Mouse (Mus musculus): ENCODE results near the gene Caly. TPM values are rescaled to one million over a fixed set of nuclear protein-coding genes. Genes with fewer than 3 reads are reported as not detected.

Gene Caly
- 3.1 and 4.0 TPM in 2 replicates for polyA plus RNA-seq (2015; fragmentation: Nextera tagmentation; extraction: Ambion mirVana)

DNA sequence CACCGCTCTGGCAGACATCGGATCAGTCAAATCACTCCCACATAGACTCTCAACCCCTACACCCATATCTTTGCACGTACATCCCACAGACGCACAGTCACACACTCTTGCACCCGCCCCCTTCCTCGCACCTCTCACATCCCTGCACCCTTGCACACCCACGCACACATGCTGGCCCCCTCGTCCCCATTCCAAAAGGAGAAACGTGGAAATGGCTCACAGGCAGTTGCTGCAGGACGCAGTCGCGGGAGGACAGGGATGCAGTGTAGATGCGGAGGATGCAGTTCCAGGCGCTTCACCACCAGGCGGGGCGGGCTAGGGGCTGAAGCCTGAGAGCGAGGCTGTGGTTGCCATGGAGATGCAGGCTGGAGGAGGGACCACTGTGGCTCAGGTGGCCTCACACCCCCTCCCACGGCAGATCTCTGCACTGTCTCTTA lies at the start of gene Caly:
Gene Caly, minus strand, starts transcription at position 307 of the 437 bp plus-strand sequence.
- Histone ChIP-seq H3K9me3 (no peaks in the 10 kb centered on the region), H3K27ac (no peak within 1 kb of the TSS), H3K4me1 (peaks cover 13% of the 10 kb centered on the region), H3K4me2 (peak within 1 kb of the TSS; percentile 55), H3K27me3 (peaks cover 48% of the 10 kb centered on the region), H3K36me3 (no peaks in the 10 kb centered on the region), H3K9ac (no peak within 1 kb of the TSS), H3K4me3 (no peak within 1 kb of the TSS)
- 5% methylated on average over 18 of the region's 18 CpGs for WGBS
- ATAC-seq (ENCODE audit: insufficient number of reproducible peaks, insufficient read depth, low FRiP score, low TSS enrichment, low read depth) = peak; percentile 56; the same call in 1 of the 2 replicates

DNA sequence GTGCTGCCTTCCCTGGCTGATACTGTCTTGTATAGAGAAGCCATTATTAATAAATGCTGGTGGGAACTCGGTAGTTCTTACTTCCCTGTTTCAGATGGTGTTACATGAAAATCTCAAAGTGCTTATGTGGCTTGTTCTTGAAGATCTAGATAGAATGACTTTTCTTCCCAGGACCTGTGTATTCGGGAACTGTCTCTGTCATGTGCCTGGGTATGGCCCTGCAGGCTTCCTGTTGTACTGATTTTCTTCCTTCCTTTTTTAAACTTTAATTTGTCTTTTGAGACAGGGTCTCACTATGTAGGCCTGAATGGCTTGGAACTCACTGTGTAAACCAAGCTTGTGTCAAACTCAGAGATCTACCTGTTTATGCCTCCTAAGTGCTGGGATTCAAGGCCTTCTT lies 45.6 kb upstream of the Caly start:
- H3K4me3 ChIP-seq = no peak overlapping the region
- peaks cover 19% of the 10 kb centered on the region for H3K36me3 ChIP-seq
- H3K9me3 ChIP-seq = no peaks in the 10 kb centered on the region
- no peak for ATAC-seq (ENCODE audit: insufficient number of reproducible peaks, insufficient read depth, low FRiP score, low TSS enrichment, low read depth)
- no peak overlapping the region for H3K4me2 ChIP-seq
- H3K27me3 ChIP-seq = no peaks in the 10 kb centered on the region
- H3K9ac ChIP-seq = no peak overlapping the region
- peaks cover 10% of the 10 kb centered on the region for H3K4me1 ChIP-seq
- H3K27ac ChIP-seq = no peak overlapping the region
- WGBS = 88% methylated on average over 2 of the region's 2 CpGs

DNA sequence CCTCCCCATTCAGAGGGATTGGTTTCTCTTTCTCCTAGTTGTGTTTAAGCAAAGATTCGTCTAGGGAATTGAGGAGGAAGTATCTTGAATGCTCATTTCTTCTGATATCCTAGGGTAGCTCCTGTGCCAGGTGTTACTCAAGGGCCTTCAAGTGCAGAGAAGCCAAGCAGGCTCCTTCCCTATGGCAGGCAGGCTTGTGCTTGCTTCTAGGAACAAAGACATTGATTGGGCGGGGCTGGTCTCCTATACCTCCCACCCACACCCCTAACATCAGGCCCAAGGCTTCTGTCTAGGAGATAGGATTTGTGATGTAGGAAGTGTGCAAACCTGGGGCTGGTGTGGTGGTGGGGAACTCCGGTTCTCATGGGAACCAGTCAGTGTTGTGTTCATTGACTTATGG lies 44.6 kb upstream of the Caly start:
- H3K4me3 ChIP-seq = no peak overlapping the region
- H3K9me3 ChIP-seq = no peaks in the 10 kb centered on the region
- peak overlapping the region; percentile 32 for H3K4me2 ChIP-seq
- ATAC-seq (ENCODE audit: insufficient number of reproducible peaks, insufficient read depth, low FRiP score, low TSS enrichment, low read depth) = no peak
- H3K27ac ChIP-seq = no peak overlapping the region
- WGBS = 81% methylated on average over 3 of the region's 3 CpGs
- no peaks in the 10 kb centered on the region for H3K27me3 ChIP-seq
- peaks cover 10% of the 10 kb centered on the region for H3K4me1 ChIP-seq
- peaks cover 19% of the 10 kb centered on the region for H3K36me3 ChIP-seq
- H3K9ac ChIP-seq = 0 out of 2 replicates have a peak overlapping the region, but pooled peaks have one; percentile 17

DNA sequence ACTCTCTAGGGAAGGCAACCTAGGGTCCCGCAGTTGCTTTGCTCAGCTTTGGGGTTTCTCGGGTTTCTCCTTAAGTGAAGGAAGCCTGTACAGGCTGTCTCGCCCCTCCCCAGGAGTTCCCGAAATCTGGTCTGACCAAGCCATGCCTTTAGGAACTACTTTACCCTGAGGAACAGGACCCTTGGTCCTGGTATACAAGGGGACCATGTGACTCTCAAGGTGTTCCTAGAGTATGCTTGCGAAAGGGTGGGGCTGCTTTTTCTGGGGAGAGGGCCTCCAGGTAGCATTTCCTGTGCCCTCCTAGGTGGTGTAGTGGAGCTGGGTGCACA lies 43.6 kb upstream of the Caly start:
- H3K27ac ChIP-seq = peak overlapping the region; percentile 57; the same call in 1 of the 2 replicates
- 6% methylated on average over 5 of the region's 5 CpGs for WGBS

DNA sequence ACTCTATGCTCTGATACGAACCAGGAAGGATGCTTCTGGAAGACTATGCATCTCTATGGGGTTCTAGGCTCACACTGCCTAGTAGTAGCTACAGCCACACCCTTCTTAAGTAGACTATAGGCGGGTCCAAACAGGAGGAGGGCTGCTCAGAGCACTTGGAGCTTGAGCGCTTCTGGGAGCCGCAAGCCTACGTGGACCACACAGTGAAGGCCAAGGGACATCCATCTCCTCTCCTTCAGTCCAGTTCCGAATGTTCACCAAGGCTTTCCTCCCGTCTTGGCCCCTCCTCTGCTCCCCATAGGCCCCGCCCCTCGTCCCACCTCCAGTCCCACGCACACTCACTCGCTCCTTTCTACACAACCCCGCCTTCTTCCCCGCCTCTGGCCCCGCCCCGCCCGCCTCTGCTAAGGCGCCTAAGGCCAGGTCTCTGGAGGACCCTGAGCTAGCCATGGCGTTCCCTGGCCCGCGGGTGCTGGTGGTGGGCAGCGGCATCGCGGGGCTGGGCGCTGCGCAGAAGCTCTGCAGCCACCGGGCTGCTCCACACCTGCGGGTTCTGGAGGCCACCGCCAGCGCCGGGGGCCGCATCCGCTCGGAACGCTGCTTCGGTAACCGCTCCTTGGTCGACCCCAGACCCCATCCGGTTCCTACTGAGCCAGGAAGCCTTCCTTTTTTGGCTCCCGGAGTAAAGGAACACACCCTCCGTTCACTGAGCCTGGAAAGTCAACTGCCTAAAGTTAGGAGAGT lies 43.1 kb upstream of the Caly start:
- peak; percentile 94 for ATAC-seq (ENCODE audit: insufficient number of reproducible peaks, insufficient read depth, low FRiP score, low TSS enrichment, low read depth)
- H3K9me3 ChIP-seq = no peaks in the 10 kb centered on the region
- peak overlapping the region; percentile 75 for H3K4me3 ChIP-seq
- H3K9ac ChIP-seq = peak overlapping the region; percentile 84
- no peaks in the 10 kb centered on the region for H3K27me3 ChIP-seq
- peaks cover 14% of the 10 kb centered on the region for H3K36me3 ChIP-seq
- H3K27ac ChIP-seq = peak overlapping the region; percentile 57; the same call in 1 of the 2 replicates
- H3K4me2 ChIP-seq = peak overlapping the region; percentile 81
- H3K4me1 ChIP-seq = peaks cover 10% of the 10 kb centered on the region
- WGBS = 2% methylated on average over 40 of the region's 40 CpGs

More for the DNA sequence above, 43.6 kb upstream of the Caly start:
- peak overlapping the region; percentile 75 for H3K4me3 ChIP-seq
- ATAC-seq (ENCODE audit: insufficient number of reproducible peaks, insufficient read depth, low FRiP score, low TSS enrichment, low read depth) = no peak
- H3K4me2 ChIP-seq = peak overlapping the region; percentile 81
- H3K9ac ChIP-seq = peak overlapping the region; percentile 84
- peaks cover 19% of the 10 kb centered on the region for H3K36me3 ChIP-seq
- no peaks in the 10 kb centered on the region for H3K27me3 ChIP-seq
- H3K9me3 ChIP-seq = no peaks in the 10 kb centered on the region
- H3K4me1 ChIP-seq = peaks cover 10% of the 10 kb centered on the region

DNA sequence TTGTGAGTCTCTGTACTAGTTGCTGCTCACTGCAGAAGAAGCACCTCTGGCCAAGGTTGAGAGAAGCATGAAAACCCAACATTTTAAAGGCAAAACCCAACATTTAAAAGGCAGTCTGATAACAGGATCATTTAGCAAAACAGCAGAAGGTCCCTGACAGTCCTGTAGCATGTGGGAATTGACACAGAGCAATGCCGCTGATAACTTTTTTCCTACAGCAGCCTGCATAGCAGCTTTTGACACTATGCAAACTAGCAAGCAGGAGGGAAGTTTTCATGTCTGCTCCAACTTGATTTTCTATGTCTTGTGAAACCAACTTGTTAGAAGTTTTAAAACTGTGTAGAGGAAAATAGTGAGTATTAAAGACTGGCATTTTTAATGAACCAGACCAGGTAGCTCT lies 42.0 kb upstream of the Caly start:
- H3K4me2 ChIP-seq = no peak overlapping the region
- no peak overlapping the region for H3K27ac ChIP-seq
- WGBS = 94% methylated on average over 1 of the region's 1 CpGs
- peaks cover 10% of the 10 kb centered on the region for H3K4me1 ChIP-seq
- ATAC-seq (ENCODE audit: insufficient number of reproducible peaks, insufficient read depth, low FRiP score, low TSS enrichment, low read depth) = no peak
- H3K27me3 ChIP-seq = no peaks in the 10 kb centered on the region
- no peak overlapping the region for H3K4me3 ChIP-seq
- no peaks in the 10 kb centered on the region for H3K9me3 ChIP-seq
- H3K36me3 ChIP-seq = peaks cover 3% of the 10 kb centered on the region; the same call in 1 of the 2 replicates
- no peak overlapping the region for H3K9ac ChIP-seq

DNA sequence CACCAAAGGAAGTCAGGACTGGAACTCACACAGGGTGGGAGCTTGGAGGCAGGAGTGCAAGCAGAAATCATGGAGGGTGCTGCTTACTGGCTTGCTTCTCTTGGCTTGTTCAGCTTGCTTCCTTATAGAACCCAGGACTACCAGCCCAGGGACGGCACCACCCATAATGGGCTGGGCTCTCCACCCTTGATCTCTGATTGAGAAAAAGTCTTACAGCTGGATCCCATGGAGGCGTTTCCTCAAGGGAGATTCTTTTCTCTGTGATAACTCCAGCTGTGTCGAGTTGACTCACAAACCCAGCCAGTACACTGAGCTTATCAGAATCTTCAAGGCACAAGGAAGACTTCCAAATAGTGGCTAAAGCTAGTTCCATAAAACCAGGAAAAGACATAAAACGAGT lies 40.4 kb upstream of the Caly start:
- no peak overlapping the region for H3K27ac ChIP-seq
- H3K27me3 ChIP-seq = no peaks in the 10 kb centered on the region
- H3K4me1 ChIP-seq = peaks cover 10% of the 10 kb centered on the region
- no peaks in the 10 kb centered on the region for H3K36me3 ChIP-seq
- no peak for ATAC-seq (ENCODE audit: insufficient number of reproducible peaks, insufficient read depth, low FRiP score, low TSS enrichment, low read depth)
- H3K4me3 ChIP-seq = no peak overlapping the region
- no peak overlapping the region for H3K4me2 ChIP-seq
- WGBS = 32% methylated on average over 4 of the region's 4 CpGs
- no peak overlapping the region for H3K9ac ChIP-seq
- no peaks in the 10 kb centered on the region for H3K9me3 ChIP-seq

DNA sequence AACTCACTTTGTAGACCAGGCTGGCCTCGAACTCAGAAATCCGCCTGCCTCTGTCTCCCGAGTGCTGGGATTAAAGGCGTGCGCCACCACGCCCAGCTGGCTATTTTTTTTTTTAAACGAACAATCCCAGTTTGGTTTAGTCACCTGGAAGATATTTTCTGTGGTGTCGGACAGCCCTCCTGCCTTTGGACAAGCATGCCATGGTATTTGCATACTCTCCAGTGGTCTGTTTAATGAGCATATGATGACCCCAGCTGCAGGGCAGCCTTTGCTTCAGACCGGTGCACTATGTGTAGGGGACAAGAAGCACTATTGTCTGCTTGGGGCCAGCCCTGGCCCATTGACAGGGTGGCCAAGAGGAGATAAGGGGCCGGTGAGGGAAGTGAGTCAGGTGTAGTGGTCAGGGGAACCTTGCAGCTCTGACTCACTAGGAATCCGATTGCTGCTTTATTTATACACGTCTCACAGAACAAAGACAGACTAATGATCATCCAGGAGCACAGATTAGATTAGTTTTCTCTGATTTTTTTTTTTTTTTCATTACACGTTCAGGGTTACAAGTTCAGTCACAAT lies 39.1 kb upstream of the Caly start:
- no peaks in the 10 kb centered on the region for H3K9me3 ChIP-seq
- H3K4me1 ChIP-seq = peaks cover 8% of the 10 kb centered on the region
- ATAC-seq (ENCODE audit: insufficient number of reproducible peaks, insufficient read depth, low FRiP score, low TSS enrichment, low read depth) = no peak
- no peaks in the 10 kb centered on the region for H3K36me3 ChIP-seq
- no peak overlapping the region for H3K4me3 ChIP-seq
- H3K9ac ChIP-seq = no peak overlapping the region
- no peaks in the 10 kb centered on the region for H3K27me3 ChIP-seq
- 69% methylated on average over 13 of the region's 13 CpGs for WGBS
- no peak overlapping the region for H3K4me2 ChIP-seq
- H3K27ac ChIP-seq = no peak overlapping the region

DNA sequence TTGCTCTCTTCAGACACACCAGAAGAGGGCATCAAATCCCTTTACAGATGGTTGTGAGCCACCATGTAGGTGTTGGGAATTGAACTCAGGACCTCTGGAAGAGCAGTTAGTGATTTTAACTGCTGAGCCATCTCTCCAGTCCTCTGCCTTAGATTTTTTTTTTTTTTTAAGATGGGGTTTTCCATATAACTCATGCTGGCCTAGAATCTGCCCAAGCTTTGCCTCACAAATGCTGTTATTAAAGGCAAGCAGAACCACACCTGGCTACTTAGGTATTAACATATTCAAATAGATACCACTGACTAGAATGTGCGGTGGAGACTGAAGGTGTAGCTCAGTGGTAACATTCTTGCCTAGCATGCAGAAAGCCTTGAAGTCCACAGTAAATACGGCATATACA lies 38.1 kb upstream of the Caly start:
- H3K9me3 ChIP-seq = no peaks in the 10 kb centered on the region

DNA sequence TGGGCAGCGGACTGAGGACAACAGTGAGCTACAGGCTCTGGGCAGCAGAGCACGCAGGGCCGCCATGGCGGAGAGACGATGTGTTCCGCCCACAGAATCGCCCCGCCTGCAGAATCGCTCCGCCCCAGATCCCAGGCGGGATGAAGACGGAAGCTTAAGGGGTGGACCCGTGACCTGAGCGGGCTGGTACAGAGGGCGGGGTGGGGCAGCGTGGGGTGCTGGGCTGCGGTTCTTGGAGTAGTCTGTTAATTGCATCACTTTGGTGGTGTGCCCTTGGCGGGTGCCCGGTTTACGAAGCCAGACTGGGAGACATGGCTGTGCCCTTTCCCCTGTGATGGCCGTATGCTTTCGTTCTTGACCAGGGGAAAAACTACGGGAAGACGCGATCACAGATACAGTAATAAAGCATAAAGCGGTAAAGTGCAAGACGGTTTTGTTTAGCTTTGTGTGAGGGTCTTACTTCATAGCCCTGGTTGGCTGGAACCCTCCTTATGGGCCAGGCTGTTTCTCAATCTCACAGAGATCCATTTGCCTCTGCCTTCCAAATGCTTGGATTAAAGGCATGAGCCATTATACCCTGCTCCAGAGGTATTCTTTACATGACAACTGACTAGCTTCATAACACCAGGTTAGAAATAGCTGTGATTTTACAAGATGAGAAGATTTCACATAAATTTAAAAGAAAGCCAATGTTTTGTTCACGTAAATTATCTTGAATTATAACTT lies 34.1 kb upstream of the Caly start, which contains the start of gene Echs1:
Gene Echs1, minus strand, starts transcription at position 148 of the 726 bp plus-strand sequence.
- H3K9ac ChIP-seq = peak within 1 kb of the TSS; percentile 87
- peak within 1 kb of the TSS; percentile 85 for H3K4me2 ChIP-seq
- ATAC-seq (ENCODE audit: insufficient number of reproducible peaks, insufficient read depth, low FRiP score, low TSS enrichment, low read depth) = peak; percentile 91
- H3K4me3 ChIP-seq = peak within 1 kb of the TSS; percentile 79
- peak within 1 kb of the TSS; percentile 86 for H3K27ac ChIP-seq
- WGBS = 4% methylated on average over 28 of the region's 28 CpGs
- no peaks in the 10 kb centered on the region for H3K27me3 ChIP-seq
- H3K4me1 ChIP-seq = peaks cover 11% of the 10 kb centered on the region
- peaks cover 14% of the 10 kb centered on the region for H3K36me3 ChIP-seq
- no peaks in the 10 kb centered on the region for H3K9me3 ChIP-seq

More for the DNA sequence above, 38.1 kb upstream of the Caly start:
- H3K4me1 ChIP-seq = peaks cover 8% of the 10 kb centered on the region
- no peaks in the 10 kb centered on the region for H3K36me3 ChIP-seq
- no peak overlapping the region for H3K27ac ChIP-seq
- ATAC-seq (ENCODE audit: insufficient number of reproducible peaks, insufficient read depth, low FRiP score, low TSS enrichment, low read depth) = no peak
- H3K4me2 ChIP-seq = no peak overlapping the region
- no peak overlapping the region for H3K9ac ChIP-seq
- H3K27me3 ChIP-seq = no peaks in the 10 kb centered on the region
- 90% methylated on average over 2 of the region's 2 CpGs for WGBS
- H3K4me3 ChIP-seq = no peak overlapping the region

DNA sequence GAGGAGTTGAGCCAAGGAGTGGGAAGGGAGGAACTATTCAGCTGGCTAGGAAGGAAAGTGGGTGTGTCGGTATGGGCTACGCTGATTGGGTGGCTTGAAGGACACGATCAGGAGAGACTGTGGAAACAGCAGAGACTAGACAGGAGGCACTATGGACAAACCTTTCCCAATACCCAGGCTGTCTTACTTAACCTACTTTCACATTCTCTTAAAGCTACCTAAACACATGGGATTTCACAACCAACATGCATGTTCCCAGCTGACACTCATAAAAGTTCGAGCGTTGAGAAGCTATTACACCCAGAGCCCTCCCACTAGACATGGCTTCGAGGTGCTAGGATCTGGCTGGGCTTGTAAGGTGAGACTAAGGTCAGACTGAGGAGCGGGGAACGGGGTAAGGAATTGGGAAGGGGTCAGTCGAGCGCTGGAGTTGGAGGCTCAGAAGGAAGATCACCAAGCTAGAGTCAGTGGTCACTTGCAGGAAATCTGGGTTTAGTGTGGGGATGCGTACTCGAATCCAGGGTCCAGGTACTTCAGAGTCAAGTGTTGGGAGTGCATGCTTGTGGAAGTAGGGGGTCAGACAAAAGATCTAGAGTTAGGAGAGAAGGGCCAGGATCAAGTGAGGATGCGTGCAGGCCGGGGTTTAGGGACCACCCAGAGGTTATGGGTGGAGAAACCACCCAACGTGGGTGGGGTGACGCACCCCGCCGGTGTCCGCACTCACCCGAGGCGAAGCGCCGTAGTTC lies 33.4 kb upstream of the Caly start, which contains the start of gene Paox:
Gene Paox, plus strand, starts transcription at position 217 of the 746 bp plus-strand sequence.
- WGBS = 1% methylated on average over 23 of the region's 23 CpGs

More for the DNA sequence above, 33.4 kb upstream of the Caly start, which contains the start of gene Paox:
- Histone ChIP-seq H3K27me3 (no peaks in the 10 kb centered on the region), H3K27ac (peak within 1 kb of the TSS; percentile 86), H3K9me3 (no peaks in the 10 kb centered on the region), H3K4me3 (peak within 1 kb of the TSS; percentile 79), H3K9ac (peak within 1 kb of the TSS; percentile 87), H3K36me3 (peaks cover 22% of the 10 kb centered on the region), H3K4me2 (peak within 1 kb of the TSS; percentile 85), H3K4me1 (peaks cover 11% of the 10 kb centered on the region)
- ATAC-seq (ENCODE audit: insufficient number of reproducible peaks, insufficient read depth, low FRiP score, low TSS enrichment, low read depth) = 0 out of 2 replicates have a peak, but pooled peaks have one; percentile 59
